Mouse (Mus musculus): ENCODE data around the gene Tas2r120. TPM values are rescaled to one million over a fixed set of nuclear protein-coding genes. Genes with fewer than 3 reads are reported as not detected.

Tas2r120 gene
- not detected for total RNA-seq (2022)

DNA sequence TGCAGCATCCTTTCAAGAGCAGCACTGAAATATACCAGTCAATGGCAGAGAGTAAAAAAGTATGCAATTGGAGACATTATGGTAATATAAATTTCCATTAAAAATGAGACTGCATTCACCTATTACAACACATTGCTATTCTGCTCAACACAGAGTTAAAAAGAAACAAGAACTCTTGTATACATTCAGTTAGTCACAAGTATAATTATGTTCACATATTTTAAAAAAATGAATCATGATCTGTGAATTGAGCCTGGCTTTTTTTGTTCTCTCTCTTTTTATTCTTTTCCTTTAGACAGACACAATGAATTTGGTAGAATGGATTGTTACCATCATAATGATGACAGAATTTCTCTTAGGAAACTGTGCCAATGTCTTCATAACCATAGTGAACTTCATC is at the start of gene Tas2r120:
Tas2r120 (plus strand) TSS at position 301 of the 400 bp plus-strand sequence.
- DNase-seq: no peak

GRCm38 (mm10) chr6:132649399-132649798 is 7.4 kb upstream of the Tas2r120 start:
- DNase-seq: no peak

GRCm38 (mm10) chr6:132651426-132651825 is 5.3 kb upstream of the Tas2r120 start, which contains the start of gene A630073D07Rik:
Gene A630073D07Rik, minus strand, starts transcription at chr6:132651526.
- no peak for DNase-seq

DNA sequence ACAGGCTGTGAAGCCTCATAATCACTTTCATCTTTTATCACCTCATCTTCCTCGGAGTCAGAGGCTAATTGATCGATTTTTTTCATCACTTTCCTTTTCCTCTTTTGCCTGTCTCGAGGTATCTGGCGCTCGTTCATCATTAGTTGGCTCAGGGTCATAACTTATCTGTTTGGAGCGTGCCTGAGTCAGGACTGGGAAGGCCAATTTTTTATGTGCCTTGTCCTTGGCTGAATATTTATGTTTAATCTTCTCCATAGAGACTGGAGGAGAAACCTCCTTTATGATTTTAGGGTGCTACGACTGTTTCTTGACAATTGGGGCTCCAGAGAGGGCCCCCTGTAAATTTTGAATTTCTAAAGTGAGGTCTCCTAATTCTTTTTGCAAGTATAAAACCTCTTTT is 34.8 kb downstream of the Tas2r120 start:
- DNase-seq: peak; percentile 18

GRCm38 (mm10) chr6:132700907-132701306 is 44.2 kb downstream of the Tas2r120 start, which contains the start of gene Tas2r121:
Gene Tas2r121, minus strand, starts transcription at chr6:132701007.
- DNase-seq: no peak

Other genes starting within 250 kb of the Tas2r120 start
- not detected for gene Prh1, start 87.1 kb upstream of the Tas2r120 start, total RNA-seq (2022)
- gene Prp2, start 61.0 kb upstream of the Tas2r120 start, total RNA-seq (2022): not detected
- gene A630073D07Rik, start 5.4 kb upstream of the Tas2r120 start, total RNA-seq (2022): not detected
- gene Tas2r121, start 44.1 kb downstream of the Tas2r120 start, total RNA-seq (2022): not detected
- not detected for gene Tas2r122, start 55.0 kb downstream of the Tas2r120 start, total RNA-seq (2022)
- not detected for gene Tas2r115, start 81.1 kb downstream of the Tas2r120 start, total RNA-seq (2022)
- not detected for gene Tas2r124, start 97.8 kb downstream of the Tas2r120 start, total RNA-seq (2022)
- not detected for gene Tas2r102, start 105.2 kb downstream of the Tas2r120 start, total RNA-seq (2022)
- not detected for gene Tas2r136, start 121.2 kb downstream of the Tas2r120 start, total RNA-seq (2022)
- gene Tas2r117, start 145.9 kb downstream of the Tas2r120 start, total RNA-seq (2022): not detected
- not detected for gene Tas2r123, start 190.2 kb downstream of the Tas2r120 start, total RNA-seq (2022)
- not detected for gene Tas2r116, start 198.5 kb downstream of the Tas2r120 start, total RNA-seq (2022)
- not detected for gene Tas2r110, start 211.1 kb downstream of the Tas2r120 start, total RNA-seq (2022)
- gene Tas2r113, start 236.1 kb downstream of the Tas2r120 start, total RNA-seq (2022): not detected

Data from adrenal gland, adult 8-10 months (tissue).